16 mouse cellular contexts compared by ENCODE assay signal in the genomic region with DNA sequence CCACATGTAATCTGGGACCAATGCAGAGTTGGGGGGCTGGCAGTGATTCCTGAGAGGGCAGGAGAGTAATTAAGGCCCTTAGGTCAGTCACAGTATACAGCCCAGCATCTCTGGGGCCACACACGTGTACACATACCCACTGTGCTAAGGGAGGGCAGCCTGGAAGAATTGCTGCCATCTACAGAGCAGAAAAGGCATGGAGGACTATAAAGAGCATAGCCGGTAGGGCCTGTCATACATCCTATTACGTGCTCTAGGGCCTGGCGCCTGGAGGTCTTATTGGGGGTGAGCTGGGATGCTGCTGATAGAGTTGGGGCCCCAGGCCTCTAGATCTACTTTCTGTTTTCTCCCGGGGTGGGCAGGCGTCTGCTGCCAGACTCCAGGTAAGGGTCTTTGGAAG. TPM values are rescaled to one million over a fixed set of nuclear protein-coding genes. Genes with fewer than 3 reads are reported as not detected.
DNase-seq lines count a peak whose midpoint lies in the region; ATAC-seq lines count a peak whose summit lies in the region.
"Had no signal": no experiment of that assay in that cellular context is flagged by ENCODE, and none has a peak within 500 bp of the region (broad histone marks: within the 10 kb centered on the region; RNA-seq: fewer than 3 reads in every experiment).

No protein-coding gene starts in this region.

- no peak overlapping the region for H3K4me3 ChIP-seq in neural tube, embryonic 11.5 days (ENCODE audit: low read depth, low read length)
- peak overlapping the region; percentile 14; the same call in 1 of the 2 replicates for H3K4me3 ChIP-seq in hindbrain, embryonic 11.5 days (ENCODE audit: low read depth, low read length)
- H3K4me3 ChIP-seq in midbrain, embryonic 15.5 days = 0 out of 2 replicates have a peak overlapping the region, but pooled peaks have one; percentile 9
- H3K4me3 ChIP-seq: erythroblast, embryonic 14.5 days; limb, embryonic 15.5 days had no signal

- H3K9ac ChIP-seq in neural tube, embryonic 11.5 days (ENCODE audit: low read length) = no peak overlapping the region; the same call in 1 of the 2 replicates
- no peak overlapping the region for H3K9ac ChIP-seq in hindbrain, embryonic 11.5 days (ENCODE audit: low read depth, low read length)
- H3K9ac ChIP-seq in midbrain, embryonic 15.5 days = peak overlapping the region; percentile 10; the same call in 1 of the 2 replicates
- H3K9ac ChIP-seq: limb, embryonic 15.5 days had no signal

- 70% methylated on average over 6 of the region's 6 CpGs for WGBS in neural tube, embryonic 11.5 days
- 70% methylated on average over 6 of the region's 6 CpGs for WGBS in hindbrain, embryonic 11.5 days
- 47% methylated on average over 6 of the region's 6 CpGs for WGBS in midbrain, embryonic 15.5 days

- H3K36me3 ChIP-seq in neural tube, embryonic 11.5 days (ENCODE audit: control insufficient read depth, insufficient read depth, low read length) = no peaks in the 10 kb centered on the region; the same call in 1 of the 2 replicates
- H3K36me3 ChIP-seq in hindbrain, embryonic 11.5 days (ENCODE audit: control insufficient read depth, insufficient read depth, low read length) = no peaks in the 10 kb centered on the region
- no peaks in the 10 kb centered on the region for H3K36me3 ChIP-seq in midbrain, embryonic 15.5 days (replicated peaks)
- H3K36me3 ChIP-seq: limb, embryonic 15.5 days had no signal

- no peak overlapping the region for H3K27ac ChIP-seq in neural tube, embryonic 11.5 days (ENCODE audit: low read depth, low read length)
- no peak overlapping the region for H3K27ac ChIP-seq in hindbrain, embryonic 11.5 days (ENCODE audit: low read depth, low read length)
- no peak overlapping the region for H3K27ac ChIP-seq in midbrain, embryonic 15.5 days
- H3K27ac ChIP-seq: limb, embryonic 15.5 days; macrophage had no signal

- no peak for ATAC-seq in neural tube, embryonic 11.5 days (ENCODE audit: insufficient read depth, low FRiP score, low TSS enrichment)
- ATAC-seq in hindbrain, embryonic 11.5 days (ENCODE audit: low FRiP score) = no peak
- ATAC-seq in midbrain, embryonic 15.5 days (replicated peaks) = no peak
- ATAC-seq in monocyte, adult 5-6 weeks (replicated peaks; ENCODE audit: insufficient number of reproducible peaks, low FRiP score, low TSS enrichment, poor library complexity, severe bottlenecking) = no peak

- peaks cover 6% of the 10 kb centered on the region; the same call in 1 of the 2 replicates for H3K27me3 ChIP-seq in neural tube, embryonic 11.5 days (ENCODE audit: control insufficient read depth, insufficient read depth, low read length)
- H3K27me3 ChIP-seq in hindbrain, embryonic 11.5 days (ENCODE audit: control insufficient read depth, insufficient read depth, low read length) = 0 out of 2 replicates have a peak, but pooled peaks cover 3% of the 10 kb centered on the region
- no peaks in the 10 kb centered on the region for H3K27me3 ChIP-seq in midbrain, embryonic 15.5 days (replicated peaks)

- no peaks in the 10 kb centered on the region for H3K9me3 ChIP-seq in neural tube, embryonic 11.5 days (ENCODE audit: control insufficient read depth, low read length)
- no peaks in the 10 kb centered on the region for H3K9me3 ChIP-seq in hindbrain, embryonic 11.5 days (ENCODE audit: control insufficient read depth, low read length)
- no peaks in the 10 kb centered on the region for H3K9me3 ChIP-seq in midbrain, embryonic 15.5 days
- H3K9me3 ChIP-seq: limb, embryonic 15.5 days had no signal

- DNase-seq in neural tube, embryonic 11.5 days (ENCODE audit: low spot score) = no peak
- no peak for DNase-seq in neural tube, embryonic 10.5 days (ENCODE audit: extremely low spot score, low spot score)
- no peak for DNase-seq in hindbrain, embryonic 11.5 days (ENCODE audit: low spot score)
- no peak for DNase-seq in thymus, adult 18-20 months
- no peak for DNase-seq in kidney, postnatal 36 days
- DNase-seq: cerebellum, adult 18-20 months; kidney, adult 8-10 months; lung, adult 18-20 months had no signal

- H3K4me1 ChIP-seq in neural tube, embryonic 11.5 days (ENCODE audit: control insufficient read depth, insufficient read depth, low read length) = peaks cover 9% of the 10 kb centered on the region
- H3K4me1 ChIP-seq in hindbrain, embryonic 11.5 days (replicated peaks; ENCODE audit: control insufficient read depth, insufficient read depth, low read length) = peaks cover 8% of the 10 kb centered on the region; the same call in 1 of the 2 replicates
- H3K4me1 ChIP-seq in midbrain, embryonic 15.5 days = peaks cover 65% of the 10 kb centered on the region

- H3K4me2 ChIP-seq in neural tube, embryonic 11.5 days (ENCODE audit: low read depth) = peak overlapping the region; percentile 58
- no peak overlapping the region; the same call in none of the 2 replicates for H3K4me2 ChIP-seq in hindbrain, embryonic 11.5 days (replicated peaks; ENCODE audit: low read depth, low read length)
- H3K4me2 ChIP-seq in midbrain, embryonic 15.5 days = peak overlapping the region; percentile 84
- H3K4me2 ChIP-seq: limb, embryonic 15.5 days had no signal

RNA-seq across cellular contexts. Expression of a gene that starts 5.1 kb away (rescaled TPM):
- 23.0 and 25.1 TPM in 2 replicates for polyA plus RNA-seq in neural tube, embryonic 11.5 days (2014; fragmentation: Nextera tagmentation; extraction: Ambion mirVana)
- 27.1 and 31.4 TPM in 2 replicates for polyA plus RNA-seq in hindbrain, embryonic 11.5 days (2014; fragmentation: Nextera tagmentation; extraction: Ambion mirVana)
- 10.7 and 10.9 TPM in 2 replicates for polyA plus RNA-seq in midbrain, embryonic 15.5 days (2015; fragmentation: Nextera tagmentation; extraction: Ambion mirVana)
- not detected in 3 replicates for total RNA-seq in monocyte, adult 5-6 weeks (2017)
- total RNA-seq: gastrocnemius, adult 18-20 months; heart, adult 8-10 months; heart, postnatal 14 days had no signal
- polyA plus RNA-seq: erythroblast, embryonic 14.5 days; limb, embryonic 15.5 days; macrophage had no signal

RNA-seq across cellular contexts. Expression of a gene that starts 18.9 kb away (rescaled TPM):
- 17.5 and 18.8 TPM in 2 replicates for polyA plus RNA-seq in neural tube, embryonic 11.5 days (2014; fragmentation: Nextera tagmentation; extraction: Ambion mirVana)
- 13.4 and 14.8 TPM in 2 replicates for polyA plus RNA-seq in hindbrain, embryonic 11.5 days (2014; fragmentation: Nextera tagmentation; extraction: Ambion mirVana)
- 21.5 and 23.7 TPM in 2 replicates for polyA plus RNA-seq in midbrain, embryonic 15.5 days (2015; fragmentation: Nextera tagmentation; extraction: Ambion mirVana)
- total RNA-seq in monocyte, adult 5-6 weeks (2017) = 14.1 to 28.0 TPM (median 16.1 TPM) in 3 replicates

RNA-seq across cellular contexts. Expression of a gene that starts 56.9 kb away (rescaled TPM):
- polyA plus RNA-seq in neural tube, embryonic 11.5 days (2014; fragmentation: Nextera tagmentation; extraction: Ambion mirVana) = 40.9 and 41.0 TPM in 2 replicates
- polyA plus RNA-seq in hindbrain, embryonic 11.5 days (2014; fragmentation: Nextera tagmentation; extraction: Ambion mirVana) = 10.7 and 13.1 TPM in 2 replicates
- 1.1 TPM in 2 replicates for polyA plus RNA-seq in midbrain, embryonic 15.5 days (2015; fragmentation: Nextera tagmentation; extraction: Ambion mirVana)
- not detected in 3 replicates for total RNA-seq in monocyte, adult 5-6 weeks (2017)
- polyA plus RNA-seq: macrophage had no signal
